10 mouse cellular contexts compared by ENCODE assay signal in the genomic region with DNA sequence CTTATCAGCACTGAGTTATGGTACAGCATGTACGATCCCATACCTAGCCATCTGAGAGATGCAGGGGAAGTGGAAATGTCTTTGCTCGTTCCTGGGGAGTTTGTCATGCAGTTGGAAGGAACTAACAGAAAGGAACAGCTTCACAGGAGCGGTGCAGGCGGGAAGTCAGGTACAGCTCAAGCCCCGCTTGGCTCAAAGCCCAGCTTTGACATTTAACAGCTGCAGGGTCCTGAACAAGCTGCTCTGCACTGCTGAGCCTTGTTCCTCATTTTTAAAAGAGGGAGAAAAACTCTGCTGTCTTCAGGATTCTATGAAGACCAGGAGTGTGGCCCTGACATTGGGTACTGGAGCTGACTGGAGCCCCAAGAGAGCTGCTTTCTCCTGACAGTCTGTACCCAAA.
DNase-seq lines count a peak whose midpoint lies in the region; ATAC-seq lines count a peak whose summit lies in the region.
"Had no signal": no experiment of that assay in that cellular context is flagged by ENCODE, and none has a peak within 500 bp of the region (broad histone marks: within the 10 kb centered on the region; RNA-seq: fewer than 3 reads in every experiment).

No protein-coding gene starts in this region.

- ATAC-seq in limb, embryonic 11.5 days (ENCODE audit: insufficient number of reproducible peaks, low FRiP score, low TSS enrichment, low read depth), result no peak
- ATAC-seq in forebrain, embryonic 15.5 days (replicated peaks), result peak; percentile 69; the same call in 1 of the 2 replicates
- peak; percentile 83 for ATAC-seq in limb, embryonic 13.5 days (ENCODE audit: low FRiP score, low read depth)

- H3K36me3 ChIP-seq in limb, embryonic 11.5 days (ENCODE audit: control insufficient read depth, insufficient read depth, low read length), result no peaks in the 10 kb centered on the region
- no peaks in the 10 kb centered on the region for H3K36me3 ChIP-seq in limb, embryonic 10.5 days
- H3K36me3 ChIP-seq in forebrain, embryonic 15.5 days, result no peaks in the 10 kb centered on the region
- H3K36me3 ChIP-seq in limb, embryonic 13.5 days, result no peaks in the 10 kb centered on the region

- no peaks in the 10 kb centered on the region for H3K9me3 ChIP-seq in limb, embryonic 11.5 days (ENCODE audit: control insufficient read depth, low read length)
- no peaks in the 10 kb centered on the region for H3K9me3 ChIP-seq in limb, embryonic 10.5 days (replicated peaks)
- no peaks in the 10 kb centered on the region for H3K9me3 ChIP-seq in forebrain, embryonic 15.5 days
- H3K9me3 ChIP-seq in limb, embryonic 13.5 days, result no peaks in the 10 kb centered on the region

- H3K4me3 ChIP-seq in limb, embryonic 11.5 days (ENCODE audit: low read depth, low read length), result no peak overlapping the region
- no peak overlapping the region for H3K4me3 ChIP-seq in limb, embryonic 10.5 days
- H3K4me3 ChIP-seq in forebrain, embryonic 15.5 days, result no peak overlapping the region
- H3K4me3 ChIP-seq in limb, embryonic 13.5 days, result no peak overlapping the region
- H3K4me3 ChIP-seq: myocyte had no signal

- DNase-seq in cerebellum, postnatal 10 days, result peak; percentile 27 to 45
- no peak for DNase-seq in cerebellum, postnatal 36 days
- DNase-seq in limb, embryonic 11.5 days (ENCODE audit: low spot score), result no peak
- DNase-seq in limb, embryonic 10.5 days (ENCODE audit: low spot score), result no peak
- DNase-seq in cerebellum, adult 11-12 months, result no peak
- DNase-seq in cerebellum, adult 18-20 months, result no peak
- DNase-seq: B cell, adult 2 months had no signal

- no peaks in the 10 kb centered on the region for H3K27me3 ChIP-seq in limb, embryonic 11.5 days (ENCODE audit: control insufficient read depth, insufficient read depth, low read length)
- no peaks in the 10 kb centered on the region for H3K27me3 ChIP-seq in limb, embryonic 10.5 days (ENCODE audit: low read depth, poor library complexity, severe bottlenecking)
- H3K27me3 ChIP-seq in forebrain, embryonic 15.5 days, result no peaks in the 10 kb centered on the region
- no peaks in the 10 kb centered on the region for H3K27me3 ChIP-seq in limb, embryonic 13.5 days

- H3K27ac ChIP-seq in limb, embryonic 11.5 days (replicated peaks; ENCODE audit: low read depth, low read length), result no peak overlapping the region
- H3K27ac ChIP-seq in limb, embryonic 10.5 days, result no peak overlapping the region
- no peak overlapping the region for H3K27ac ChIP-seq in forebrain, embryonic 15.5 days (replicated peaks)
- H3K27ac ChIP-seq in limb, embryonic 13.5 days, result peak overlapping the region; percentile 63

- H3K4me1 ChIP-seq in limb, embryonic 11.5 days (ENCODE audit: control insufficient read depth, insufficient read depth, low read length), result no peaks in the 10 kb centered on the region
- H3K4me1 ChIP-seq in limb, embryonic 10.5 days, result no peaks in the 10 kb centered on the region
- H3K4me1 ChIP-seq in forebrain, embryonic 15.5 days, result peaks cover 5% of the 10 kb centered on the region; the same call in 1 of the 2 replicates
- H3K4me1 ChIP-seq in limb, embryonic 13.5 days, result peaks cover 50% of the 10 kb centered on the region

- 80% methylated on average over 5 of the region's 5 CpGs for WGBS in limb, embryonic 11.5 days
- 82% methylated on average over 5 of the region's 5 CpGs for WGBS in limb, embryonic 10.5 days
- WGBS in forebrain, embryonic 15.5 days, result 35% methylated on average over 5 of the region's 5 CpGs
- WGBS in limb, embryonic 13.5 days, result 14% methylated on average over 5 of the region's 5 CpGs

- H3K9ac ChIP-seq in limb, embryonic 11.5 days (ENCODE audit: low read length), result no peak overlapping the region
- no peak overlapping the region for H3K9ac ChIP-seq in forebrain, embryonic 15.5 days (replicated peaks)
- H3K9ac ChIP-seq in limb, embryonic 13.5 days, result no peak overlapping the region

- 0 out of 2 replicates have a peak overlapping the region, but pooled peaks have one; percentile 7 for H3K4me2 ChIP-seq in limb, embryonic 11.5 days (ENCODE audit: low read depth, severe bottlenecking)
- H3K4me2 ChIP-seq in forebrain, embryonic 15.5 days (replicated peaks), result no peak overlapping the region
- H3K4me2 ChIP-seq in limb, embryonic 13.5 days (replicated peaks), result peak overlapping the region; percentile 44

Comparison
In these comparisons a context has a peak if more than half of its experiments do, and no peak if none do; other contexts are left out.
1. DNase-seq: peak in cerebellum, postnatal 10 days (2 of 2); none in cerebellum, postnatal 36 days (0 of 2), limb, embryonic 11.5 days (single experiment), limb, embryonic 10.5 days (single experiment), cerebellum, adult 11-12 months (single experiment) and cerebellum, adult 18-20 months (0 of 2).